ENCODE assay signal across 23 mouse cellular contexts in genomic region chr15:57593326-57594004, GRCm38 (mm10).
A peak's percentile ranks its signal among the peaks of the same experiment; 100 is the strongest.
DNase-seq lines count a peak whose midpoint lies in the region; ATAC-seq and TF ChIP-seq lines count a peak whose summit lies in the region.
"Had no signal": no experiment of that assay in that cellular context is flagged by ENCODE, and none has a peak within 500 bp of the region (broad histone marks: within the 10 kb centered on the region; RNA-seq: fewer than 3 reads in every experiment).

No protein-coding gene starts in this region.

- peak; percentile 32 to 56 for DNase-seq in cerebellum, adult 2 months
- DNase-seq in cerebellum, postnatal 4 days (ENCODE audit: low spot score in 2 of 2): no peak
- peak; percentile 17 to 35 for DNase-seq in cerebellum, postnatal 14 days
- no peak for DNase-seq in CH12.LX (ENCODE audit: extremely low read depth)
- no peak for DNase-seq in thymus, postnatal 36 days
- DNase-seq: adrenal gland, adult 2 months; adrenal gland, postnatal 14 days; B cell, adult 2 months; embryo, embryonic 11 days; gastrocnemius, postnatal 10 days; heart, adult 11 months; kidney, adult 2 months had no signal

- no peaks in the 10 kb centered on the region for H3K9me3 ChIP-seq in CH12.LX (replicated peaks; ENCODE audit: low read length)
- H3K9me3 ChIP-seq: embryonic facial prominence, embryonic 10.5 days; embryonic facial prominence, embryonic 13.5 days; forebrain, embryonic 12.5 days; forebrain, embryonic 15.5 days; hindbrain, embryonic 12.5 days; hindbrain, embryonic 15.5 days had no signal

- no peak for TF ChIP-seq EP300 in CH12.LX (IDR thresholded peaks at IDR 0.05; ENCODE audit: low read length)

- H3K4me2 ChIP-seq in CH12.LX (ENCODE audit: insufficient read depth, low read depth, poor library complexity, severe bottlenecking) (no peak overlapping the region), myocyte (ENCODE audit: low read depth) (no peak overlapping the region)
- H3K4me2 ChIP-seq: embryonic facial prominence, embryonic 13.5 days; forebrain, embryonic 12.5 days; forebrain, embryonic 15.5 days; heart, embryonic 11.5 days; hindbrain, embryonic 12.5 days; hindbrain, embryonic 15.5 days had no signal

- in situ Hi-C loops in CH12.LX (cut with MboI; ENCODE audit: low pct_ligation_motif_present, low pct_unique_long_range_greater_than_20kb, low sequenced_read_pairs): no loop called here

- no peak overlapping the region for H3K4me3 ChIP-seq in cerebellum, adult 2 months (replicated peaks; ENCODE audit: insufficient read depth, low read depth, low read length)
- H3K4me3 ChIP-seq in CH12.LX (replicated peaks in 1 of 3; ENCODE audit: low read depth in 2 of 3, low read length in 2 of 3, poor library complexity in 1 of 3): no peak overlapping the region
- no peak overlapping the region for H3K4me3 ChIP-seq in myocyte
- H3K4me3 ChIP-seq: embryonic facial prominence, embryonic 10.5 days; embryonic facial prominence, embryonic 13.5 days; erythroblast, embryonic 14.5 days; forebrain, embryonic 12.5 days; forebrain, embryonic 15.5 days; hindbrain, embryonic 12.5 days; hindbrain, embryonic 15.5 days had no signal

- no peaks in the 10 kb centered on the region for H3K27me3 ChIP-seq in cerebellum, adult 2 months (ENCODE audit: control insufficient read depth, insufficient read depth, low read length)
- no peaks in the 10 kb centered on the region for H3K27me3 ChIP-seq in CH12.LX (replicated peaks)
- H3K27me3 ChIP-seq in myocyte (ENCODE audit: control insufficient read depth, insufficient read depth, insufficient read length): peaks cover 6% of the 10 kb centered on the region
- H3K27me3 ChIP-seq: embryonic facial prominence, embryonic 13.5 days; forebrain, embryonic 12.5 days; forebrain, embryonic 15.5 days; hindbrain, embryonic 12.5 days; hindbrain, embryonic 15.5 days had no signal

- H3K4me1 ChIP-seq in cerebellum, adult 2 months (ENCODE audit: control insufficient read depth, insufficient read depth, low read length): peaks cover 20% of the 10 kb centered on the region
- H3K4me1 ChIP-seq in CH12.LX (ENCODE audit: control insufficient read depth in 1 of 2, insufficient read depth in 2 of 2): peaks cover 1 to 12% of the 10 kb centered on the region in 2 experiments; a peak in 3 of 4 replicates

- H3ac ChIP-seq in myocyte (ENCODE audit: control insufficient read depth, insufficient read length): no peak overlapping the region

- H3K9ac ChIP-seq in CH12.LX (ENCODE audit: insufficient read depth, low read depth): no peak overlapping the region
- H3K9ac ChIP-seq: embryonic facial prominence, embryonic 13.5 days; forebrain, embryonic 12.5 days; forebrain, embryonic 15.5 days; hindbrain, embryonic 12.5 days; hindbrain, embryonic 15.5 days had no signal

- H3K36me3 ChIP-seq in CH12.LX (replicated peaks in 1 of 2; ENCODE audit: control insufficient read depth in 1 of 2, insufficient read depth in 1 of 2, low read length in 1 of 2) (peaks cover 0 to 19% of the 10 kb centered on the region in 2 experiments), myocyte (ENCODE audit: control insufficient read depth, insufficient read depth) (no peaks in the 10 kb centered on the region)
- H3K36me3 ChIP-seq: embryonic facial prominence, embryonic 10.5 days; embryonic facial prominence, embryonic 13.5 days; forebrain, embryonic 12.5 days; forebrain, embryonic 15.5 days; hindbrain, embryonic 12.5 days; hindbrain, embryonic 15.5 days had no signal

- H3K79me2 ChIP-seq in CH12.LX (replicated peaks; ENCODE audit: control insufficient read depth, extremely low read depth, insufficient read depth, poor library complexity, severe bottlenecking): no peaks in the 10 kb centered on the region
- no peaks in the 10 kb centered on the region for H3K79me2 ChIP-seq in myocyte (ENCODE audit: control insufficient read depth, insufficient read depth)

- no peak overlapping the region for H3K27ac ChIP-seq in cerebellum, adult 2 months (ENCODE audit: insufficient read depth, low read length)
- no peak overlapping the region for H3K27ac ChIP-seq in CH12.LX (ENCODE audit: insufficient read depth, low read depth)
- H3K27ac ChIP-seq: embryonic facial prominence, embryonic 10.5 days; embryonic facial prominence, embryonic 13.5 days; forebrain, embryonic 12.5 days; forebrain, embryonic 15.5 days; hindbrain, embryonic 12.5 days; hindbrain, embryonic 15.5 days had no signal

- 74% methylated on average over 4 of the region's 4 CpGs for WGBS in cerebellum, adult 2 months

- no peak for TF ChIP-seq CTCF in cerebellum, adult 2 months (IDR thresholded peaks at IDR 0.05; ENCODE audit: borderline replicate concordance, insufficient read depth, low read depth, low read length)
- TF ChIP-seq CTCF in CH12.LX (conservative IDR thresholded peaks at IDR 0.05 in 1 of 2, IDR thresholded peaks at IDR 0.05 in 1 of 2; ENCODE audit: low read depth in 2 of 2, low read length in 2 of 2): no peak

- dilution Hi-C loops in CH12.LX (cut with MboI; ENCODE audit: extremely low pct_ligation_motif_present, extremely low pct_unique_long_range_greater_than_20kb, low sequenced_read_pairs): no loop called here

- TF ChIP-seq POLR2A in cerebellum, adult 2 months (IDR thresholded peaks at IDR 0.05; ENCODE audit: borderline replicate concordance, insufficient read depth, low read length): no peak
- no peak for TF ChIP-seq POLR2A in CH12.LX (IDR thresholded peaks at IDR 0.05; ENCODE audit: low read depth, low read length)
- TF ChIP-seq POLR2A in myocyte (IDR thresholded peaks at IDR 0.05; ENCODE audit: insufficient read length, low read depth): no peak

- no peak for ATAC-seq in cerebellum, adult (ENCODE audit: insufficient number of reproducible peaks, low FRiP score, low TSS enrichment)
- ATAC-seq: forebrain, embryonic 15.5 days; intestine, postnatal 0 days had no signal

- TF ChIP-seq RAD21 in CH12.LX (IDR thresholded peaks at IDR 0.05; ENCODE audit: low read depth, low read length): no peak

TF ChIP-seq in CH12.LX, 34 proteins besides CTCF, POLR2A, EP300 and RAD21:
- TF ChIP-seq ZKSCAN1 (IDR thresholded peaks at IDR 0.05; ENCODE audit: borderline replicate concordance, low read depth, low read length) (no peak), ETS1 (conservative IDR thresholded peaks at IDR 0.05; ENCODE audit: low read depth, low read length) (0 out of 2 replicates have a peak, but pooled peaks have one; percentile 5)

TF ChIP-seq in myocyte, 11 proteins besides CTCF, POLR2A, EP300 and RAD21:
- peak; percentile 30 to 87 (median 62) for TF ChIP-seq MYOG (IDR thresholded peaks at IDR 0.05; ENCODE audit: control insufficient read depth in 1 of 3, insufficient read depth in 1 of 3, insufficient read length in 2 of 3, low read depth in 2 of 3)
- peak; percentile 18 for TF ChIP-seq TCF12 (IDR thresholded peaks at IDR 0.05; ENCODE audit: insufficient read depth, poor library complexity, severe bottlenecking)
- no peak for TF ChIP-seq REST (IDR thresholded peaks at IDR 0.05; ENCODE audit: insufficient read depth, insufficient read length)
- TF ChIP-seq TCF3 (IDR thresholded peaks at IDR 0.05; ENCODE audit: insufficient read length, low read depth): no peak
- TF ChIP-seq MYOD1 (IDR thresholded peaks at IDR 0.05; ENCODE audit: control insufficient read depth in 1 of 3, insufficient read length in 2 of 3, low read depth in 2 of 3): peak in 2 of 3 experiments; percentile 40 to 51
- no peak for TF ChIP-seq E2F4 (IDR thresholded peaks at IDR 0.05; ENCODE audit: insufficient read depth)
- no peak for TF ChIP-seq SRF (IDR thresholded peaks at IDR 0.05; ENCODE audit: control insufficient read depth, insufficient read length, low read depth)
- TF ChIP-seq MAX (IDR thresholded peaks at IDR 0.05; ENCODE audit: low read depth): no peak
- no peak for TF ChIP-seq POLR2AphosphoS2 (IDR thresholded peaks at IDR 0.05; ENCODE audit: insufficient read length, low read depth)
- no peak for TF ChIP-seq CEBPB (IDR thresholded peaks at IDR 0.05; ENCODE audit: insufficient read depth, poor library complexity, severe bottlenecking)
- TF ChIP-seq USF1 (IDR thresholded peaks at IDR 0.05; ENCODE audit: low read depth): no peak

Comparison
In these comparisons a context has a peak if more than half of its experiments do, and no peak if none do; other contexts are left out.
1. DNase-seq: peak in cerebellum, adult 2 months (2 of 2) and cerebellum, postnatal 14 days (2 of 2); none in cerebellum, postnatal 4 days (0 of 2), CH12.LX (single experiment) and thymus, postnatal 36 days (0 of 2).